Mouse (Mus musculus): ENCODE data around the gene Plekha7.

The Plekha7 gene

GRCm38 (mm10) chr7:116307871-116308631, at the start of gene Plekha7:
Plekha7 (minus strand) TSS chr7:116308376.
- no peak for DNase-seq (ENCODE audit: low read depth)

- DNase-seq (ENCODE audit: low read depth): peak; percentile 65
Measured at GRCm38 (mm10) chr7:116336226-116336625, 28.1 kb upstream of the Plekha7 start.

- DNase-seq (ENCODE audit: low read depth): no peak
Measured at GRCm38 (mm10) chr7:116335133-116335532, 27.0 kb upstream of the Plekha7 start.

GRCm38 (mm10) chr7:116334669-116335038, 26.5 kb upstream of the Plekha7 start:
- no peak for DNase-seq (ENCODE audit: low read depth)

- DNase-seq (ENCODE audit: low read depth): peak; percentile 85
Measured at GRCm38 (mm10) chr7:116333713-116334668, 25.8 kb upstream of the Plekha7 start, which contains the start of gene Rps13. Rps13 (minus strand) TSS chr7:116334195.

- DNase-seq (ENCODE audit: low read depth): no peak
Measured at GRCm38 (mm10) chr7:116331246-116331645, 23.1 kb upstream of the Plekha7 start.

- no peak for DNase-seq (ENCODE audit: low read depth)
Measured at GRCm38 (mm10) chr7:116329858-116330257, 21.7 kb upstream of the Plekha7 start.

GRCm38 (mm10) chr7:116328777-116329176, 20.6 kb upstream of the Plekha7 start:
- DNase-seq (ENCODE audit: low read depth): no peak

GRCm38 (mm10) chr7:116327901-116328300, 19.7 kb upstream of the Plekha7 start:
- DNase-seq (ENCODE audit: low read depth): no peak

- DNase-seq (ENCODE audit: low read depth): no peak
Measured at GRCm38 (mm10) chr7:116323331-116323964, 15.3 kb upstream of the Plekha7 start.

GRCm38 (mm10) chr7:116309456-116309855, 1.3 kb upstream of the Plekha7 start:
- no peak for DNase-seq (ENCODE audit: low read depth)

GRCm38 (mm10) chr7:116308632-116308991, 436 bp upstream of the Plekha7 start:
- no peak for DNase-seq (ENCODE audit: low read depth)

GRCm38 (mm10) chr7:116307099-116307870, 891 bp downstream of the Plekha7 start:
- peak; percentile 73 for DNase-seq (ENCODE audit: low read depth)

GRCm38 (mm10) chr7:116306601-116307000, 1.6 kb downstream of the Plekha7 start:
- no peak for DNase-seq (ENCODE audit: low read depth)

GRCm38 (mm10) chr7:116301661-116302311, 6.4 kb downstream of the Plekha7 start:
- no peak for DNase-seq (ENCODE audit: low read depth)

GRCm38 (mm10) chr7:116301144-116301543, 7.0 kb downstream of the Plekha7 start:
- no peak for DNase-seq (ENCODE audit: low read depth)

- no peak for DNase-seq (ENCODE audit: low read depth)
Measured at GRCm38 (mm10) chr7:116298851-116299250, 9.3 kb downstream of the Plekha7 start.

GRCm38 (mm10) chr7:116298389-116298788, 9.8 kb downstream of the Plekha7 start:
- no peak for DNase-seq (ENCODE audit: low read depth)

- DNase-seq (ENCODE audit: low read depth): no peak
Measured at GRCm38 (mm10) chr7:116294961-116295360, 13.2 kb downstream of the Plekha7 start.

GRCm38 (mm10) chr7:116292377-116292776, 15.8 kb downstream of the Plekha7 start:
- DNase-seq (ENCODE audit: low read depth): no peak

- DNase-seq (ENCODE audit: low read depth): no peak
Measured at GRCm38 (mm10) chr7:116290559-116290958, 17.6 kb downstream of the Plekha7 start.

All from fibroblast of lung, adult 2 months (primary cell).